Mouse (Mus musculus) layer of hippocampus, postnatal 10 days (tissue): Measurements from ENCODE around the gene Lrrn4cl. TPM values are rescaled to one million over a fixed set of nuclear protein-coding genes. Genes with fewer than 3 reads are reported as not detected.
"Not testable (repeated sequence)": the region's sequence is repeated elsewhere in the genome, so short reads cannot be mapped to it uniquely, and the experiment has no call there.

Source experiments
- DNase-seq, 2 experiments: peaks; one replicate each; pipeline ENCODE4 v3.0.0; 2021; ENCODE audit warnings: low spot score in 2 of 2
- total RNA-seq, 2 experiments: library from RNA; stranded (reverse); gene quantifications; 2 replicates each; pipeline ENCODE4 v1.2.3; 2021

Lrrn4cl gene
- total RNA-seq, 2 experiments from 2014 or later: 0.66 to 0.78 TPM

DNA sequence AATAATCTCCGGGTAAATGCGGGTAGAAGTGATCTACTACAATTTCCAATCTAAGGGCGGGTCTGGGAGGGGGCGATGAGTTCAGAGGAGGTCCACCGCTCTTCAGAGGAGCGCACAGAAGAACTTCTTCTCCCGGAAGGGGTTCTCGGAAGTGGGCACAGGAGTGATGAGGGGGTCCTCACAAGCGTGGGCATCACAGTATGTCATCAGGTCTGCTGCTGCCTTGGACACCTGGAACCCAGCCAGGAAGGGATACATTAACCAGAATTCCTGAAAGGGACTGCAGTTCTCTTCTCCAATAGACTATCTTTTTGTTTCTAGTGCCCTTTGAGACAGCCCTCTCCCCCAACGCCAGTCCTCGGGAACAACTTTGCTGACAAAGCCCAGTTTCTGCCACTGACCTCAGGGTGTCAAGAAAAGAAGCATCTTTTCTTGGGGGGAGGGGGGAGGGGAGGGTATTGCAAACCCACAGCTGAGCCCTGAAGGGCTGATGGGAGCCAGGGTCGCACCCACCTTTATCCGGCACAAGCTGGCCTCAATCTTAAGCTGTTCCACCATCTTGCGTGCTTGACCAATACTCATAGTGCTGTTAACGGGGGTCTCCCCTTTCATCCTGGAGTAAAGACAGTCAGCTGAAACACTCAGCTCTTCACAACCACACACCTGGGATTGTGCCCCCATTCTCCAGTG lies 12.4 kb upstream of the Lrrn4cl start:
- DNase-seq: peak in 1 of 2 experiments; percentile 72

DNA sequence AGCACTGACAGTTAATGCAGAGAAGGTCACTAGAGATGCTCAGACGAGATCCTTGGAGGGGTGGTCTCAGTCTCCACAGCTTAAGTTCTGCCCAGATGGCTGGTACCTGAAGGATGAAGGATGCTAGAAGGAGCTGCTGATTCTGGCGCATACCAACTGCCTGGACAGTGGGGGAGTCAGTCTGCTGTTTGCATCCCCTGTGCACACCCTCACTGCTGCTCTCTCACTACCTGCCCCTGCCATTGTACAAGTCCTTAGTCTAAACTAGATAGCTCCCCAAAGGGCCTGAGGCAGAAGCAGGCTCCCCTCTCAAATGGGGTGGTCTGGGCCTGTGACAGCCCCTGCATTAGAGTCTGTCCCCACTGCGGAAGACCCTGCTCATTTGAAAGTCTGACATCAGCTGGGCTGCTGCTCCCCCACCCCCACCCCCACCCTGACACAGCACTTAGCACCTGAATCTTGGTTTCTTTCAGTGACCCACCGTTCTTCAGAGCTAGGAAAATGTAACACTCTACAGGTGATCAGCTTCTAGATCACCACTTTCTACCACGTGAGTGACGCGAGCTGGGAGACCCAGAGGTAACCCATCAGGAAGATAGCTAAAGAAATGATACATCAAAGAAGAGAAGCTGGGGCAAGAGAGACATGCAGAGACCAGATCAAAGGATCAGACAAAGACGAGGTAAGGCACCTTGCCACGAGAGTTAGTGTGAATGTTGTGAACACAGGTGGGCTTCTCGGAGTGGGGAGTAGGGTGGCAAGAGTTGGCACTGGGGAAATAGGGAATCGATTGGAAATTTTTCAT lies 11.3 kb upstream of the Lrrn4cl start, which contains the start of gene Gng3:
Gene Gng3 (minus strand): TSS at position 92 of the 805 bp plus-strand sequence.
- DNase-seq: peak; percentile 70 to 78

DNA sequence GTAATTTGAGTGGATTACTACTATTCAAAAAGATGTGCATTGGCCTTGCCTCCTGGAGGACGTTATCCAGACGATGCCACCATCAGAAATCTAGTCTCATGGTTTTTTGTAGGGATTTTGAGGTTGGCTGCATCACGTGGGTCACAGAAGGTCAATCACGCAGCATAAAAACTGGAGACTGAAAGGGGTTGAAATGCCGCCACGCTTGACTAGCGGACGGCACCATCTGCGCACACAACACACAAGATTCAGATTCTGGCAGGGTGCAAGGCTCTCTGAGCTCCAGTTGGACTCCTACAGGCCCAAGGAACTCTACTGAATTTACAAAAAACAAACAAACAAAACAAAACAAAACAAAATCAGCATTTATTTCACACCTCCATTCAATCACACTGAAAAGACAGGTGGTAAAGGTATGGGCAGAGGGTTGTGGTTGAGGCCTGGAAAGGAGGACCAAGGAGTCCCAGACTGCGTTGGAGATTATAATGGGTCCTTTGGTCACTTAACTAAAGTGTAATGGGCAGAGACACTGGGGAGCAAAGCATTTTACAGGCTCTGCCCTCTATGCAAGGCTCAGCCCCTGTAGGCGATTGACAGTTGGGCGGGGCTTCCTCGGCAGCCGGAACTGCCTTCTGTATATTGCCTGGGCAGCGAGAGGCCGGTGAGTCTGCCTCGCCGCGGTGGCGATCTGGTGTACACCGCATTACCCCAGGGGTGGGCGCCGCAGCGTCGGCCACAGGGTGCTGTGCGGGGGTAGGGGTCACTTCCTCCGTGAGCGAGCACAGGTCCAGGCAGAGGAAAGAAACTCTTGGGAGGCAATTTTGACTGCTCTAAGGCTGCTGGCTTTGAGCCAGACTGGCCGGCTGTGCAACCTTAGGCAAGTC lies 10.4 kb upstream of the Lrrn4cl start:
- DNase-seq: peak; percentile 71 to 75

DNA sequence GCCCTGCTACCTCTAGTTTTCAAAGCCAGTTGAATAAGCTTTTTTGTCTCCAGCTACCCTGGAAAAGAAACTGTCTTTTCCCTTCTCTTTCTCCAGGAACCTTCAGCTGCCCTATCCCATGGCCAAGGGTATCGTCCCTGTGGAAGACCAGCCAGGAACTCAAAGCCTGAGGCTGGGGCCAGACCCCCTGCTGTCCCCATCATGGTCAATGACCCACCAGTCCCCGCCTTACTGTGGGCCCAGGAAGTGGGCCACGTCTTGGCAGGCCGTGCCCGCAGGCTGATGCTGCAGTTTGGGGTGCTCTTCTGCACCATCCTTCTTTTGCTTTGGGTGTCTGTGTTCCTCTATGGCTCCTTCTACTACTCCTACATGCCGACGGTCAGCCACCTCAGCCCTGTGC lies 9.6 kb upstream of the Lrrn4cl start:
- DNase-seq: no peak

DNA sequence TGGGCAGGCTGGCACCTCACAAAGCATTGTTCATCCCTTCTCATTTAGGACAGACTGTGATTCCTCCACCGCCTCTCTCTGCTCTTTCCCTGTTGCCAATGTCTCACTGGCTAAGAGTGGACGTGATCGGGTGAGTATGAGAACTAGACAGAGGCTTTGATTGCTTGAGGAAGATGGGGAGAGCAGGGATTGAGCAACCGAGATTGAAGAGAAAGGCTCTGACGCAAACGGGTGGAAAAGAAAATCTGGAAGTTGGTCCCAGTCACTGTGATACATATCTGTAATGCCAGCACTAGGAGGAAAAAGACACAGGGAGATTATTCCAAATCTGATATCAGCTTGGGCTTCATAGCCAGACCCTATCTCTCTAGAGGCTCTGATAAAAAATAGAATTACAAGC lies 7.6 kb upstream of the Lrrn4cl start:
- no peak for DNase-seq

DNA sequence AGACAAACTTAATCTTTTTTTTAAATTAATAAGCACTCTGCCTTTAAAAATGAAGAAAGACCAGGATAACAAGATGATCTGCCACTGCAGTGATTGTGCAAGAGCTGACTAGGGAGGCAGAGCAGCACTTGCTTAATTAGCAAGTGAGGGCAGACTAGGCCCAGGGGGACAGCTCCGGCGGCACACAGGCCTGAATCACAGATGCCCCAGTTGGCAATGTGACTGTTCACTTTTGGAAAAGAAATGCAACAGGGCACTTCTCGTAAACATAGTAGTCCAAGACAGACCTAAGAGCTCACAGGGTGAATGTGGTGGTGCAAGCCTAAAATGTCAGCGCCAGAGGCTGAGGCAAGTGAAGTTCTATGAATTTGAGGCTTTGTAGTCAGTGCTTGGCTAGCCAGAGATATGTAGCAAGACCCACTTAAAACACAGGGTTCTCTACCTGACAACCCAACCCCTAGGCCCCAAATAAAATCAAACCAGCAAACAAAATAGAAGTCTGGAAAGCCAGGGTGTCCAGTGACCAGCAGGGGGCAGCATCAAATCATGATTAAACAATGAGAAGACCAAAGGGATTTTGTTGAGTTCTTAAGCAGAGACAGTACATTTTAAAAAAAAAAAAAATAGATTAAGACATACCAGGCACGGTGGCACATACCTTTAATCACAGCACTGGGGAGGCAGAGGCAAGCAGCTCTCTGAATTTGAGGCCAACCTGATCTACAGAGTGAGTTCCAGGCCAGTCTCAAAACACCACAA lies 6.0 kb upstream of the Lrrn4cl start:
- DNase-seq: peak; percentile 83 to 86

DNA sequence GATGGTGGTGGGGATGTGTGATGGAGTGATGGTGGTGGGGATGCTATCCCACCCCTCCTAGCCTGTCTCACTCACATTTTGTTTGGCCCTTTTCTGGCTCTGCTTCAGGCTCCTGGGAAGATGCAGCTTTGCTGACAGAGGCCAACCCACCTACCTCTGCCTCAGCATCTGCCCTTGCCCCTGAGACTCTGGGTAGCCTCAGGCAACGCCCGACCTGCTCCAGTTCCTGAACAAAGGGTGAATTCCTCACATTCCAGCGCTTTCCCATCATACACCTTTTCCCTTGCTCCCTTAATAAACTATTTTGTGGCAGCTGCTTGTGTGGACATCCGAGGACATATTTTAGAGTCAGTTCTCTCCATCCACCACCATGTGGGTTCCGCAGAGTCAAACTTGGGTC lies 2.2 kb upstream of the Lrrn4cl start:
- no peak for DNase-seq

DNA sequence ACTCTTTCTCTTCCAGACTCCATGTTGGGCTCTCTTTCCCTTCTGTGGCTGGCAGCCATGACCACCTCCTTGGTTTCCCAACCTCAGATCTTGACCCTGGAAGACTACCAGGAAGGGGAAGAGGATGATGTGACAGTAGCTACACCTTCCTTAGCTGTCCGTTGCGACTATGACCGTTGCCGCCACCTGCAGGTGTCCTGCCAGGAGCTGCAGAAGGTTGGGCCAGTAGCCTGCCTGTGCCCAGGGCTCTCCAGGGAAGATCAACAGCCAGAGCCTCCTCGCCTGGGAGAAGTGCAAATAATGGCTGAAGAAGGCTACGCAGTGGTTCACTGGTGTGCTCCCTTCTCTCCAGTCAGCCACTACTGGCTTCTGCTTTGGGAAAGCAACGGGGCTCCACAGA lies 1.1 kb downstream of the Lrrn4cl start:
- DNase-seq: no peak

DNA sequence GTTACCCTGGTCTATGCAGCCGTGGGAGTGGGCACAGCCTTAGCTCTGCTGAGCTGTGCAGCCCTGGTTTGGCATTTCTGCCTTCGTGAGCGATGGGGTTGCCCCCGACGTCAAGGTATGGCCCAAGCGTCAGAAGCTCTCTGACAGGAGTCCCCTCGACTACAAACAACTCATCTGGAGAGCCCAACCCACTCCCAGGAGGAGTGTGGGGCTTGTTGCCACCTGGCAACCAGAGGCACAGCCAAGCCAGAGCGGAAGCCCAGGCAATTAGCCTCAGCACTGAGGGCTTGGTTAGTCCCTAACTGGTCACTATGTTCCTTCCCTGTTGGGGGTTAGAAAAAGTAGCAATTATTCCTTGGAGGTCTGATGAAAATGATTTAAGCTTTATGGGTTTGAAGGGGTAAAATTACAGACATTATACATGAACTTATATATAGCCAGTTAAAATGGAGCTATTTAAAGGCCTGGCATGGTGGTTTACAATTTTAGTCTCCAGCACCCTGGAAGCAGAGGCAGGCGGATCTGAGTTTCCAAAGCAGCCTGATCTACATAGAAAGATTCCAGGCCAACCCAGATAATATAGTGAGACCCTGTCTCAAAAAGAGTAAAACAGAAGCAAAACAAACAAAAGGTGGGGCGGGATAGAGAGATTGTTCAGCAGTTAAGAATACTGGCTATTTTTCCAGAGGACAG lies 1.8 kb downstream of the Lrrn4cl start:
- no peak for DNase-seq

DNA sequence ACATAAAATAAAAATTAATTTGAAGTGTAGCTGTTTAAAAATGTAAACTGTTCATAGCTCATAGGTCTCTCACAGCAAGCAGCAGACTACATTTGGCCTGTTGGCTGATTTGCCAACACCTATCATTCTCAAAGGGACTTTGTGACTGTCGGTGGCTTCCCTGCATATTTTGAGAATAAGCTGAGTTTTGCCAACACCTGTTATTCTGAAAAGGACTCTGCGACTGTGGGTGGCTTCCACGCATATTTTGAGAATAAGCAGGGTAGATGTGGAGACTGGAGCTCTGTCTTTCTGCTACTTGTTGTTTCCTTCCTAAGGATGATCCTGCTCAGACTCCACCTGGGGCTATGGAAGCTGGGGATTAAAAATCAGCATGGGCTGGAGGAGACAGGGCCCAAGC lies 2.5 kb downstream of the Lrrn4cl start:
- no peak for DNase-seq

DNA sequence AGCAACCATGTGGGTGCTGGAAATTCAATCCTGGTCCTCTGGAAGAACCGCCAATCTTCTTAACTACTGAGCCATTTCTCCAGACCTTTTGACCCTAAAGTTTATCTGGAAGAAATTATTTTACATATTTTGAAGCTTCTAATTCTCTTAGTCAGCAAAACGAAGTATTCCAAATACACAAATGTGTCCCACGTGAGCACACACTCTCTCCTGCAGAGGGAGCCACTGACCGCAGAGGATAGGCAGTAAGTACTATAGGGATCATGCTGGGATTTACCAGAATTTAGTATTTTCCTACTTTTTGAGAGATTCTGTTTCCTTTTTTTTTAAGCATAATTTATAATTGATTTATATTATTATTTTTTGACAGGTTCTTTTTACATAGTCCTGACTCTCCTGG lies 7.1 kb downstream of the Lrrn4cl start:
- DNase-seq: peak in 1 of 2 experiments; percentile 45

DNA sequence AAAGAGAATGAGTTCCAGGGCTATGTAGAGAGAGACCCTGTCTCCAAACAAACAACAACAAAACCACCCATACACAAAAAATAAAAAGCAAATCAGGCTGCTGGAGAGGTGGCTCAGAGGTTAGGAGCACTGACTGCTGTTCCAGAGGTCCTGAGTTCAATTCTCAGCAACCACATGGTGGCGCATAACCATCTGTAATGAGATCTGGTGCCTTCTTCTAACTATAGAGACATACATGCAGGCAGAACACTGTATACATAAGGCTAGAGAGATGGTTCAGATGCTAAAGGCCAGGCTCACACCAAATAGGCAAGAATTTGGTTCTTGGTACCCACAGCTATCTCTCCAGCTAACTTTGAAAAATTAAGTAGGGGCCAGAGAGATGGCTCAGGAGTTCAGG lies 8.4 kb downstream of the Lrrn4cl start:
- no peak for DNase-seq

DNA sequence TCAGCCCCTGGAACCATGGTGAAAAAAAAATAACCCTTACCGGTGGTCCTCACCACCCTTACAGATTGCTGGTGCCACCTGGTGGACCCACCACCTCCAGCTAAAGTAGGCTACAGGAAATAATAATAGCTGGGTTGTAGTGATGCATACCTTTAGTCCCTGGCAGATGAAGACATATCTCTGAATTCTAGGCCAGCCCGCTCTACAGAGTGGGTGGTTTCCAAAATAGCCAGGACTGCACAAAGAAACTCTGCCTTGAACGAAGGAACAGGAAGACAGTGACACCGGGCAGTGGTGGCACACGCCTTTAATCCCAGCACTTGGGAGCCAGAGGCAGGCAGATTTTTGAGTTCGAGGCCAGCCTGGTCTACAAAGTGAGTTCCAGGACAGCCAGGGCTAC lies 13.7 kb downstream of the Lrrn4cl start:
- DNase-seq: no peak

DNA sequence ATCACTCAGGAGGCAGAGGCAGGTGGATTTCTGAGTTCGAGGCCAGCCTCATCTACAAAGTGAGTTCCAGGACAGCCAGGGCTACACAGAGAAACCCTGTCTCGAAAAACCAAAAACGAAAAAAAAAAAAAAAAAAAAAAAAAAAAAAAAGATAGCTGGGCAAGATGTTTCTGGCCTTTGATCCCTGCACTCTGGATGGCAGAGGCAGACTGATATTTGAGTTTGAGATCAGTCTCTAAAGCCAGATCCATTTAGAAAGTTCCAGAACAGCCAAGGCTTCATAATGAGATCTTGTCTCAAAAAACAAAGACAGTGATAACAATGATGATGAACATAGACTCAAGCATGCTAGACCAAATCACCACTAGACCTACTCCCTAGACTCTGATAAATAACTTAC lies 19.8 kb downstream of the Lrrn4cl start:
- DNase-seq: not testable (repeated sequence)

DNA sequence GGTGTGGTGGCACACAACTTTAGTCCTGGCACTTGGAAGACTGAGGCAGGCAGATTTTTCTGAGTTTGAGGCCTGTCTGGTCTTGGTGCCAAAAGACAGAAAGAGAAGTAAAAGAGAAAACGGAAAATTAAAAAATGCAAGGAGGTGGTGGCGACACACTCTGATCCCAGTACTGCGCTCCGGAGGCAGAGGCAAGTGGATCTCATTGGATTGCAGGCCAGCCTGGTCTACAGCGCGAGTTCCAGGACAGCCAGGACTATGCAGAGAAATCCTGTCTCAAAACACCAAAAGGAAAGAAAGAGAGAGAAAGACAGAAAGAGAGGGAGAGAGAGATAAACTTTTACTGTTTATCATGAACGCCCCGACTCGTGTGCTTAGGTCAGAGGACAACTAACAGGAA lies 20.3 kb downstream of the Lrrn4cl start:
- DNase-seq: no peak

DNA sequence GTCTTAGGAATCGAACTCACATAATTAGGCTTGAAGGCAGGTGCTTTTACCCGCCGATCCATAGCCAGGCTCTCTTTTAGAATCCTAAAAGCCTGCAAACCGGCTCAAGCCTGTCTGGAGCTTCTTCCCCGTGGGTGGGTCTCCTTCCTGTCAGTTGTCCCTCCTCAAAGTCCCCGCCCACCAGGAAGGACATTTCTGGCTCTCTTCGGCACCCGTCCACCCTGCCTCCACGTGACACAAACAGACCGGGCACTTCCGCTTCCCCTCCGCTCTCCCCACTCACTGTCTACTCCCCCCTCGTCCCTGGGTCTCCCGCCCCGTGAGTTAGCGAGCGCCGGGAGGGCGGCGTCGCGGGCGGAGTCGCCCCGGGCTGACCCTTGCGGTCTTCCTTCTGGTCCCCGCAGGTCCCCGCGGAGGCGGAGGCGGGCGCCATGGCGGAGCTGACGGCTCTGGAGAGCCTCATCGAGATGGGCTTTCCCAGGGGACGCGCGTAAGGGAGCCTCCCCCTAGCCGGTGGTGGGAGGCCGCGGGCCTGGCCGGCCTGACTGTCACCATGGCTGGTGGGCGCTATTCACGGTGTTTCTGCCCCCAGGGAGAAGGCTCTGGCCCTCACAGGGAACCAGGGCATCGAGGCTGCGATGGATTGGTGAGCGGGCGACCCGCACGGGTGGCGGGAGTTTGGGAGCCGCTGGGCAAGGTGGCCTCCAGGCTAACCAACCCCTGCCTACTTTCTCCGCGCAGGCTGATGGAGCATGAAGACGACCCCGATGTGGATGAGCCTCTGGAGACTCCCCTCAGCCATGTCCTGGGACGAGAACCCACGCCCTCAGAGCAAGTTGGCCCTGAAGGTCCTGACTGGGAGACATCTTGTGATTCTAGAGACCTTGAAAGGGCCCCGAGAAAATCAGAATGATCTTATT lies 21.0 kb downstream of the Lrrn4cl start, which contains the start of gene Ubxn1:
Gene Ubxn1 (plus strand): TSS at position 230 of the 920 bp plus-strand sequence.
- DNase-seq: peak; percentile 97

DNA sequence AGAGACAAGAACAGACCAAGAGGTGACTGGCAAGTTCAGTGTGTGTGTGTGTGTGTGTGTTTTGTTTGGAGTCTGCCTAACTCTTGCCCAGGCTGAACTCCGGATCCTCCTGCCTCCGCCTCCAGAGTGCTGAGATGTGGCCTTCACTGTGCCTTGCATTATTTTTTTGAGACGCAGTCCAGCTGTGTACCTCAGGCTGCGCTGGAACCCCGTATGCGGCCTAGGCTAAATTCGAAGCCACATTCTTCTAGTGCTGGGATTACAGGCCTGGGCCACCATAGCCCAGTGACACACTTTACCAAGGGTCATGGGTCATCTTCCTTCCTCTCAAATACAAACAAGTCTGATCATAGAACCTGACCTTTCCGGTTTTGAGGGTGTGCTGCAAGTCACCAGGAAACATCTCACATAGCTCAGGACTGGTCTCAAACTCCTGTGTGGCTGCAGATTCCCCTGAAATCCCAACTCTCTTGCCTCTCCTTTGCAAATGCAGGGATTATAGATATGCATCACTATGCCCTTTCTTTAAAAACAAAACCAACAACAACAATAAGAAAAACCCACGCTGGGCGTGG lies 21.8 kb downstream of the Lrrn4cl start:
- no peak for DNase-seq

DNA sequence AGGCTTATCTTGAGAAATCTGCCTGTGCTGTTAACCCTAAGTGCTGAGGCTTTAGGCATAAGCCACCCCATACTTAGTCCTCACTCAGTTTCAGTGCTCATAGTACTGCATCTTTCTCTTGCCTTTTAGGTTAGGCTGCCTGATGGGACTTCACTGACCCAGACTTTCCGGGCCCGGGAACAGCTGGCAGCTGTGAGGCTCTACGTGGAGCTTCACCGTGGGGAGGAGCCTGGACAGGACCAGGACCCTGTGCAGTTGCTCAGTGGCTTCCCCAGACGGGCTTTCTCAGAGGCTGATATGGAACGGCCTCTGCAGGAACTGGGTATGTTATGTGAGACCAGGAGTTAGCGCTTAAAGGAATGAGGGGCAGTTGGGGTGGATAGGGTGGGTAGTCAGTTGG lies 24.5 kb downstream of the Lrrn4cl start:
- DNase-seq: no peak
